Mouse (Mus musculus) testis, adult 2 months (tissue): ENCODE data around the gene Cpt1a. TPM values are rescaled to one million over a fixed set of nuclear protein-coding genes. Genes with fewer than 3 reads are reported as not detected.

Experiments
- H3K27ac ChIP-seq: fragments of 200-500 bp; 2 replicates; pipeline ENCODE4 v1.5.1; 2012; ENCODE audit warnings: low read depth, low read length; ENCODE audit not compliant: control insufficient read depth, insufficient read depth
- H3K27me3 ChIP-seq: fragments of 200-500 bp; 2 replicates; pipeline ENCODE4 v1.6.1; 2012; ENCODE audit warnings: mild to moderate bottlenecking, low read length, moderate library complexity; ENCODE audit not compliant: control insufficient read depth, insufficient read depth
- H3K36me3 ChIP-seq: fragments of 200-500 bp; 2 replicates; pipeline ENCODE4 v1.6.1; 2012; ENCODE audit warnings: mild to moderate bottlenecking, low read length; ENCODE audit not compliant: control insufficient read depth, insufficient read depth
- H3K4me1 ChIP-seq: fragments of 200-500 bp; 2 replicates; pipeline ENCODE4 v1.6.1; 2012; ENCODE audit warnings: low read length; ENCODE audit not compliant: control insufficient read depth, insufficient read depth
- H3K4me3 ChIP-seq: fragments of 200-500 bp; 2 replicates; pipeline ENCODE4 v1.5.1; 2012; ENCODE audit warnings: low read depth, mild to moderate bottlenecking, low read length, moderate library complexity, mixed read lengths; ENCODE audit not compliant: control insufficient read depth
- CTCF ChIP-seq: fragments of 200-500 bp; IDR thresholded peaks from 2 replicates; pipeline ENCODE4 v1.5.1; 2012; ENCODE audit warnings: low read depth, mild to moderate bottlenecking, inconsistent platforms, low read length, moderate library complexity; ENCODE audit not compliant: control insufficient read depth, insufficient read depth, insufficient replicate concordance
- POLR2A ChIP-seq: fragments of 200-500 bp; IDR thresholded peaks from 2 replicates; pipeline ENCODE4 v1.6.1; 2012; ENCODE audit warnings: low read depth, mild to moderate bottlenecking, inconsistent platforms, low read length, moderate library complexity; ENCODE audit not compliant: control insufficient read depth
- polyA plus RNA-seq: library from polyadenylated mRNA; depleted of rRNA; stranded (reverse); fragments of >200 nt; gene quantifications from 2 replicates; pipeline ENCODE4 v1.2.3, GENCODE M21; 2012

Cpt1a gene
- polyA plus RNA-seq, 1 experiment, result 18.9 TPM

DNA sequence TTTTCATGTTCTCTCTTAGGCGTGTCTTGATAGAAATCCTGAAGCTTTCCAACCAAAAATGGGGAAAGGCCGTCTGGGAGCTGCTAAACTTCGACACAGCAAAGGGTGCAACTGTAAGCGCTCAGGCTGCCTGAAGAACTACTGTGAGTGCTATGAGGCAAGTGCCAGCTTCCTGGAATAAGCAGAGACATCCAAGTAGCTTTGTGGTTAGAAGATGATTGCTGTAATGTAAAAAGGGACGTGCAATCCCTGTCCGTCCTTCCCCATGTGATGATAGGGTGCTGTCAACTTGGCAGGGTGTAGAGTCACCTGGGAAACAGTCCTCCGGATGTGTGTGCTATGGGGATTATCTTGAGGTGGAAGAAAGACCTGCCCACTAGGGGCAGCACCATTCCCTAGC is 81.9 kb downstream of the Cpt1a start:
- H3K4me3 ChIP-seq, result no peak overlapping the region
- TF ChIP-seq POLR2A, result no peak
- TF ChIP-seq CTCF, result no peak
- H3K4me1 ChIP-seq, result no peaks in the 10 kb centered on the region
- H3K36me3 ChIP-seq, result peaks cover 3% of the 10 kb centered on the region
- H3K27ac ChIP-seq, result no peak overlapping the region
- H3K27me3 ChIP-seq, result no peaks in the 10 kb centered on the region

DNA sequence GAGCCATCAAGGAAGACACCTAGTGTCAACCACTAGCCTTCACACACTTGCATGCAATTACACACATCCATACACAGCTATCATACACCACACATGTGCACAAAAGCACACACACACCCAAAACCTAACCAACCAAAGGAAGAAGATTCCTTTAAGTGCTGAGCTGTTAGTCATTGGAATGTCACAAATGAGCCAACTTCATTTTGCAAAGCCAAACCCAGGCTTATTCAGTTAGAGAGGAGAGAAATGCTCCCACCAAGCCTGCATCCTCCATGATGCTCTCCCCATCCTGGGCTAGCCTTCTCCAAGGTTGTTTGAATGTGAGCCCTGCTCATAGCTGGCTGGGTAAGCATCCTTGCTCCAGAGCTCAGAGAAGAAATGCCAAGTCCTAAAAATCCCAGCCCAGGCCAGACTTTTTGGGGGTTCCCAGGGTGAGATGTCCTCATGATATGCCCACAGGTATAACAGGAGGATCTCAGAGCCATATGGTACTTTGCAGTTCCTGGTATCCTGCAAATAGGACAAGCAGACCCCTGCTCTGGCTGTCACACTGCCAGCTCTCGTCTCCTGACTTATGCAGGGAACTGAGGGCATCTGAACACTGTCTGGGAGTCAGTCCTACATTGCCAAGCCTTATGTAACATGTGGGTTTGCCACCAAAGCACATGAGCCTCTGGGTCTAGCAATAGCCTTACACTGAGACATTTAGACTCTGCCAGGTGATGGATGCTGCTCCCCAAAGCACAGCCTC is 83.6 kb downstream of the Cpt1a start:
- Histone ChIP-seq H3K27me3 (no peaks in the 10 kb centered on the region), H3K4me3 (no peak overlapping the region), H3K36me3 (peaks cover 3% of the 10 kb centered on the region), H3K27ac (no peak overlapping the region), H3K4me1 (no peaks in the 10 kb centered on the region)
- TF ChIP-seq POLR2A (no peak), CTCF (no peak)

DNA sequence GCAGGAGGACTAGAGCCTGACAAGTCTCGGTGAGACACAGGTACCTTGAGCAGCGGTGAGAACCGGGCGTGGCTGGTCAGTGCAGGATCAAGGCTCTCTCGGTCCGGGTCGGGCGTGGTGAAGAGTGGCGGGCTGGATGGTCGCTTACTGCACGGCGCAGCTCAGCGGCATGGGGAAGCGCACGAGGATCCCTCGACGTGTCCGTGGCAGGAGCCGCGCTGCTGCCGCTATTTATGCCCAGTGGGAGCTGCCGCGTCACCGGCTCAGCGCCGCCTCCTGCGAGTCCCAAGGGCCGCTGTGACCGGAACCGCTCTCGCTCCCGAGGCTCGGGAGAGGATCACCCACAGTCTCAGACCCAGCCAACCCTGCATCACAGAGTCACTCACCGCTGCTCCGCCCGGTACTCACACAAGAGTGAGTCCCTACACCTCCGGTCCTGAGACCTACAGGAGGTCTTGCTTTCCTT is 92.2 kb downstream of the Cpt1a start, which contains the start of gene Gal:
TSS of gene Gal (minus strand) at position 277 of the 466 bp plus-strand sequence.
- TF ChIP-seq CTCF (no peak), POLR2A (no peak)
- no peaks in the 10 kb centered on the region for H3K27me3 ChIP-seq
- H3K4me3 ChIP-seq, result peak within 1 kb of the TSS; percentile 6

DNA sequence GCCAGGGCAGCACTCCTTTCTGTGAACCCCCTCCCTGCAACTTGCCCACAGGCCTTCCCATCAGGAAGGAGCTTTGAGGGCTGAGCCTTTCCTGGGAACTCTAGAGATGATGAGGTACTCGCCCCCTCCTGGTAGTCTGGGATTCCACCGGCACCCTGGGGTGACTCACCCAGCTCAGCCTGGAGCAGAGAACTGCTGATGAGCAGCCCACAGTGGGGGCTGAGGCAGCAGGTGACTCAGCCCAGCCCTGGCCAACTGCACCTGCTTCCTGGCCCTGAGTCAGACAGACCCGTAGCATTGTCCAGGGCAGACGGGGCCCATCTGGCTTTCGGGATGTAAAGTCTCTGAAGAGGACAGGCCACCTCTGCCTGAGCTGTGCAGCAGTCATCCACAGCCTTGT is 97.1 kb downstream of the Cpt1a start:
- Histone ChIP-seq H3K4me3 (no peak overlapping the region), H3K27me3 (no peaks in the 10 kb centered on the region), H3K4me1 (peaks cover 4% of the 10 kb centered on the region; the same call in 1 of the 2 replicates), H3K27ac (no peak overlapping the region), H3K36me3 (no peaks in the 10 kb centered on the region)
- TF ChIP-seq CTCF (no peak), POLR2A (no peak)

More for the DNA sequence above, 92.2 kb downstream of the Cpt1a start, which contains the start of gene Gal:
- Histone ChIP-seq H3K27ac (no peak within 1 kb of the TSS), H3K4me1 (peaks cover 9% of the 10 kb centered on the region; the same call in 1 of the 2 replicates), H3K36me3 (no peaks in the 10 kb centered on the region; the same call in 1 of the 2 replicates)

- TF ChIP-seq POLR2A (no peak), CTCF (no peak)
- no peaks in the 10 kb centered on the region for H3K27me3 ChIP-seq
- H3K27ac ChIP-seq, result no peak overlapping the region
- no peaks in the 10 kb centered on the region for H3K36me3 ChIP-seq
- H3K4me3 ChIP-seq, result no peak overlapping the region
- no peaks in the 10 kb centered on the region for H3K4me1 ChIP-seq
These were observed 100.4 kb downstream of the Cpt1a start for GRCm38 (mm10) chr19:3422488-3422887.

DNA sequence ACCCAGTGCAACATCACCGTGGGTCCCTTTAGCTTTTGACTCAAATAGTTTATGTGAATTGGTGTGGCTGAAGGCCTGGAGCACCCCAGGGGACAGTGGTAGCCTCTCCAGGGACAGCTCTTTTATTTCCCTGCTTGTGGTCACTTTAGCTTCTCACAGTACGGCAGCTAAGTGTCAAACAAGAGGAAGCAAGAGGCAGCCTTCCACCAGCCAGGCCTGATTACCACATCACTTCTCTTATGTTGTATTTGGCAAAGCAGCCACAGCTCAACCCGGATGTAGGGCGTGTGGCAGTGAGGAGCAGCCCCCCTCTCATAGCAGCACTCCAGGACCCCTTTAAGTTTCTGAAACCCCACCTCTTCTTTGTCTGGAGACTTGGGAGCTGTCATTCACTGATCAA is 100.8 kb downstream of the Cpt1a start:
- Histone ChIP-seq H3K27ac (no peak overlapping the region), H3K4me1 (no peaks in the 10 kb centered on the region), H3K36me3 (no peaks in the 10 kb centered on the region), H3K4me3 (no peak overlapping the region), H3K27me3 (no peaks in the 10 kb centered on the region)
- TF ChIP-seq POLR2A, result no peak
- TF ChIP-seq CTCF, result no peak

DNA sequence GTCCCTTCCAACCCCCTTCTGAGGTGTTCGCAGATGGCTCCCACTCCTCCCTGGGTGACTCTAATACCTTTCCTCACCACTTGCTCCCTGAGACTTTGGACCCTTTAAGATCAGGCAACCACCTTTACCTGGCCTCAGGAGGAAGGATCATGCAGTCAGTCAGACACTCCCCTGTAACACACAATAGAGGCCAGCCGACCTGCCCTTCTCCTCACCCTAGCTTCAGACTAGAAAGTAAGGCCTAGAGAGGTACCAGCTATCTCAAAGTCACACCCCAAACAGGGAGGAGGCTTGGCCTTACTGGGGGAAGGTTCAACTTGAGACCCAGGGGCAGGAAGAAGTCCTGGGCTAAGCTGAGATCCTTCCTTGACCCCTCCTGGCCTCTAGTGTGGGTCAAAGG is 102.1 kb downstream of the Cpt1a start:
- H3K36me3 ChIP-seq, result no peaks in the 10 kb centered on the region
- TF ChIP-seq CTCF (no peak), POLR2A (no peak)
- no peak overlapping the region for H3K27ac ChIP-seq
- no peak overlapping the region for H3K4me3 ChIP-seq
- H3K27me3 ChIP-seq, result no peaks in the 10 kb centered on the region
- no peaks in the 10 kb centered on the region for H3K4me1 ChIP-seq
